Comparison of ENCODE assay signal across 25 mouse cellular contexts in the genomic region with DNA sequence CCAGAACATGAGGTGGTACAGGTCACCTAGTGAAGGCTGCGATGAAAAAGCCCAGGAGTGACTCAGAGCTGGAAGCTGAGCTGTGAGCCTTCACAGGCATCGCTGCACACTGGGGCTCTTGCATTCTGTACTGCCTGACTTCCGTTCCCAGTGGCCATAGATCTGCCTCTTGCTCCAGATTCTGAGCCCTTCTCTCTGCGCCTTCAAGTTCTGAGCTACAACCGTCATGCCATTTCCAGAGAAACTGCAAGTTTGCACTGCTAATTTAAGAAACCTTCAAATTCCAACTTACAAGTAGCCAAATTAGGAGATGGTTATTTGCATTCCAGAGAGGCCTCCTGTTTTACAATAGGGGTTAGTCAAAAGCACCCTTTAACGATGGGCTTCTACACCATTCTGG.
A peak's percentile ranks its signal among the peaks of the same experiment; 100 is the strongest.
DNase-seq lines count a peak whose midpoint lies in the region; ATAC-seq and TF ChIP-seq lines count a peak whose summit lies in the region.
"Had no signal": no experiment of that assay in that cellular context is flagged by ENCODE, and none has a peak within 500 bp of the region (broad histone marks: within the 10 kb centered on the region; RNA-seq: fewer than 3 reads in every experiment).

No protein-coding gene starts in this region.

- 60% methylated on average over 6 of the region's 6 CpGs for WGBS in heart, embryonic 15.5 days

- TF ChIP-seq EP300 in CH12.LX (IDR thresholded peaks at IDR 0.05; ENCODE audit: low read length), result no peak

- intact Hi-C loops in left cerebral cortex, adult 2 months (cut with DNase I), result no loop called here
- intact Hi-C loops in left cerebral cortex, postnatal 10 days (cut with DNase I), result no loop called here

- TF ChIP-seq RAD21 in CH12.LX (IDR thresholded peaks at IDR 0.05; ENCODE audit: low read depth, low read length), result no peak

- peaks cover 28% of the 10 kb centered on the region for H3K4me1 ChIP-seq in heart, embryonic 15.5 days (replicated peaks)
- H3K4me1 ChIP-seq in CH12.LX (ENCODE audit: control insufficient read depth in 1 of 2, insufficient read depth in 2 of 2), result peaks cover 22 to 65% of the 10 kb centered on the region in 2 experiments
- H3K4me1 ChIP-seq: hindbrain, embryonic 10.5 days; intestine, embryonic 15.5 days had no signal

- no peak overlapping the region for H3K9ac ChIP-seq in heart, embryonic 15.5 days
- no peak overlapping the region for H3K9ac ChIP-seq in CH12.LX (ENCODE audit: insufficient read depth, low read depth)
- H3K9ac ChIP-seq: forebrain, embryonic 13.5 days; heart, embryonic 13.5 days; hindbrain, embryonic 13.5 days; intestine, embryonic 15.5 days had no signal

- peak overlapping the region; percentile 11; the same call in 1 of the 2 replicates for H3K4me2 ChIP-seq in heart, embryonic 15.5 days
- H3K4me2 ChIP-seq in CH12.LX (ENCODE audit: insufficient read depth, low read depth, poor library complexity, severe bottlenecking), result no peak overlapping the region
- H3K4me2 ChIP-seq: forebrain, embryonic 13.5 days; heart, embryonic 13.5 days; hindbrain, embryonic 13.5 days; intestine, embryonic 15.5 days had no signal

- no peaks in the 10 kb centered on the region for H3K9me3 ChIP-seq in heart, embryonic 15.5 days (replicated peaks)
- no peaks in the 10 kb centered on the region for H3K9me3 ChIP-seq in CH12.LX (replicated peaks; ENCODE audit: low read length)
- H3K9me3 ChIP-seq: forebrain, embryonic 10.5 days; forebrain, embryonic 13.5 days; heart, embryonic 13.5 days; hindbrain, embryonic 10.5 days; hindbrain, embryonic 13.5 days; intestine, embryonic 15.5 days had no signal

- no peak for TF ChIP-seq POLR2A in CH12.LX (IDR thresholded peaks at IDR 0.05; ENCODE audit: low read depth, low read length)

- H3K36me3 ChIP-seq in heart, embryonic 15.5 days, result no peaks in the 10 kb centered on the region
- no peaks in the 10 kb centered on the region for H3K36me3 ChIP-seq in CH12.LX (replicated peaks in 1 of 2; ENCODE audit: control insufficient read depth in 1 of 2, insufficient read depth in 1 of 2, low read length in 1 of 2)
- H3K36me3 ChIP-seq: forebrain, embryonic 10.5 days; heart, embryonic 13.5 days; hindbrain, embryonic 10.5 days; hindbrain, embryonic 13.5 days; intestine, embryonic 15.5 days had no signal

- H3K79me2 ChIP-seq in CH12.LX (replicated peaks; ENCODE audit: control insufficient read depth, extremely low read depth, insufficient read depth, poor library complexity, severe bottlenecking), result no peaks in the 10 kb centered on the region

- no peak for TF ChIP-seq CTCF in left cerebral cortex, adult 2 months (IDR thresholded peaks at IDR 0.05)
- no peak for TF ChIP-seq CTCF in CH12.LX (conservative IDR thresholded peaks at IDR 0.05 in 1 of 2, IDR thresholded peaks at IDR 0.05 in 1 of 2; ENCODE audit: low read depth in 2 of 2, low read length in 2 of 2)

- ATAC-seq in heart, embryonic 15.5 days (replicated peaks; ENCODE audit: insufficient number of reproducible peaks, insufficient read depth, low FRiP score, low read depth), result no peak
- ATAC-seq: activated CD4-positive, CD25-positive, alpha-beta regulatory T cell, adult 4 months; CD4-positive, CD25-positive, alpha-beta regulatory T cell, adult 4 months; forebrain, embryonic 13.5 days; hindbrain, embryonic 16.5 days; intestine, embryonic 15.5 days had no signal

- in situ Hi-C loops in CH12.LX (cut with MboI; ENCODE audit: low pct_ligation_motif_present, low pct_unique_long_range_greater_than_20kb, low sequenced_read_pairs), result loop anchor here (5.0 to 10.0 kb wide), 3 partner anchors 33 to 215 kb away; no protein-coding TSS in a partner anchor

- H3K27ac ChIP-seq in heart, embryonic 15.5 days, result 0 out of 2 replicates have a peak overlapping the region, but pooled peaks have one; percentile 20
- H3K27ac ChIP-seq in left cerebral cortex, adult 2 months, result peak overlapping the region; percentile 59; the same call in 1 of the 2 replicates
- H3K27ac ChIP-seq in CH12.LX (ENCODE audit: insufficient read depth, low read depth), result no peak overlapping the region
- H3K27ac ChIP-seq: forebrain, embryonic 10.5 days; forebrain, embryonic 13.5 days; gastrocnemius, adult 2 months; heart, embryonic 13.5 days; hindbrain, embryonic 10.5 days; hindbrain, embryonic 13.5 days; intestine, embryonic 15.5 days had no signal

- no peak for DNase-seq in heart, adult 9 months (ENCODE audit: low spot score in 2 of 2)
- no peak for DNase-seq in left cerebral cortex, adult 2 months (ENCODE audit: extremely low spot score in 1 of 2, low spot score in 2 of 2)
- DNase-seq in left cerebral cortex, postnatal 10 days (ENCODE audit: extremely low spot score in 1 of 2, low spot score in 2 of 2), result no peak
- DNase-seq in CH12.LX (ENCODE audit: extremely low read depth), result no peak
- DNase-seq in brain, adult 2 months (ENCODE audit: low read depth, low spot score), result peak; percentile 72
- DNase-seq: adrenal gland, adult 8-10 months; adrenal gland, postnatal 25 days; cerebellum, adult 18-20 months; cerebellum, adult 9-10 months; cerebellum, postnatal 14 days; gastrocnemius, adult 2 months; gastrocnemius, postnatal 14 days; heart, adult 11 months; heart, postnatal 10 days; heart, postnatal 36 days had no signal

- dilution Hi-C loops in CH12.LX (cut with MboI; ENCODE audit: extremely low pct_ligation_motif_present, extremely low pct_unique_long_range_greater_than_20kb, low sequenced_read_pairs), result no loop called here

- no peak overlapping the region for H3K4me3 ChIP-seq in heart, embryonic 15.5 days
- H3K4me3 ChIP-seq in left cerebral cortex, adult 2 months, result no peak overlapping the region
- no peak overlapping the region for H3K4me3 ChIP-seq in CH12.LX (replicated peaks in 1 of 3; ENCODE audit: low read depth in 2 of 3, low read length in 2 of 3, poor library complexity in 1 of 3)
- H3K4me3 ChIP-seq: forebrain, embryonic 10.5 days; forebrain, embryonic 13.5 days; gastrocnemius, adult 2 months; heart, embryonic 13.5 days; hindbrain, embryonic 10.5 days; hindbrain, embryonic 13.5 days; intestine, embryonic 15.5 days had no signal

- no peaks in the 10 kb centered on the region for H3K27me3 ChIP-seq in heart, embryonic 15.5 days
- H3K27me3 ChIP-seq in CH12.LX (replicated peaks), result no peaks in the 10 kb centered on the region
- H3K27me3 ChIP-seq: forebrain, embryonic 13.5 days; heart, embryonic 13.5 days; intestine, embryonic 15.5 days had no signal

TF ChIP-seq in CH12.LX, 34 proteins besides CTCF, POLR2A, EP300 and RAD21:
- TF ChIP-seq MEF2A (IDR thresholded peaks at IDR 0.05; ENCODE audit: borderline replicate concordance, low read depth, low read length) (peak; percentile 49; the same call in 1 of the 2 replicates), TBP (conservative IDR thresholded peaks at IDR 0.05; ENCODE audit: low read depth, low read length) (no peak)
